Mouse (Mus musculus) testis, adult 2 months (tissue): ENCODE measurements at regions not wholly inside any gene's neighbourhood (a gene's known extent, or its start where the extent isn't known, plus 50 kb on each side); places are given as distances from the start of the nearest gene placed in this dataset.

ENCODE experiments used
- CTCF ChIP-seq: fragments of 200-500 bp; IDR thresholded peaks from 2 replicates; pipeline ENCODE4 v1.5.1; 2012; ENCODE audit warnings: low read depth, mild to moderate bottlenecking, inconsistent platforms, low read length, moderate library complexity; ENCODE audit not compliant: control insufficient read depth, insufficient read depth, insufficient replicate concordance
- POLR2A ChIP-seq: fragments of 200-500 bp; IDR thresholded peaks from 2 replicates; pipeline ENCODE4 v1.6.1; 2012; ENCODE audit warnings: low read depth, mild to moderate bottlenecking, inconsistent platforms, low read length, moderate library complexity; ENCODE audit not compliant: control insufficient read depth

DNA sequence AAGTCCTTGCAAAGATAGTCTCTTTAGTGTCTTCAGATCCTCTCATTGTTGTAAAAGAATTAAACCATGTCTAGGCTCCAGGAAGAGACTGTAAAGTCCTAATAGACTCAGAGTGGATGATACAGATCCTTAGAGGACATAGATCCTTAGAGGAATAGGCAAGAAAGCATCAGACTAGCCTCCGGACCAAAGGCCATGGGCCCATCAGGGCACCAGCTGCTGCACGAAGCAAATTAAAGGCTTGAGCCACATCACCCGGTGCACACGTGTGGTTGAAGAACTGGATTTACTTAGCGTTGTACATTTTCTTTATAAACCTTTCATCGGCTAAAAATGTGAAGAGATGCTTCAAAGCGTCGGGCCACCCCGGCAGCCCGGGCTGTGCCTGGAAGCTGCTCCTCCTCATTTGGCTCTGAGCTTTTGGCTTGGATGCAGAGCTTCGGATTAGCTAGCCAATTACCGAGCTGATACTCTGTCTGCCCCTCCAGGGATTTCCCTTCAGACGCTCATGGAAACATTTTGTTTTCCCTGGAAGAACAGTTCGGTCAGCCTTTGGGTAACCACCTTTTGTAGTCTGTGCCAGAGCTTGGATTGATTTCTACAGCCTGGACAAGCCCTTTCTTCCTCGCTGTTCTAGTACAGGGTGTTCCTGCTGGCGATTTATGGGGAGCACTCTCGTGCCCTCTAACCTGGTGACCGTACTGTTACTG is 259.0 kb upstream of the Slc30a5 start:
- TF ChIP-seq CTCF (no peak), POLR2A (no peak)
